Mouse (Mus musculus) lung, postnatal 0 days (tissue): Measurements from ENCODE around the gene Arhgap17. TPM values are rescaled to one million over a fixed set of nuclear protein-coding genes. Genes with fewer than 3 reads are reported as not detected.

Experiments used
- ATAC-seq: fragments of 200-750 bp; cut with Nextera tagmentation; 2 replicates; pipeline ENCODE4 v1.8.0; 2017; ENCODE audit warnings: moderate library complexity
- DNase-seq: peaks from one replicate; pipeline ENCODE4 v3.0.0-alpha.2; 2016; ENCODE audit warnings: low spot score
- H3K27ac ChIP-seq: fragments of 300-500 bp; sonication (generic); 2 replicates; pipeline ENCODE4 v1.5.1; 2014; ENCODE audit warnings: antibody characterized with exemption, mild to moderate bottlenecking, low read length, mixed read lengths
- H3K27me3 ChIP-seq: fragments of 300-500 bp; sonication (generic); replicated peaks from 2 replicates; pipeline ENCODE4 v1.6.1; 2014; ENCODE audit warnings: low read length, mixed read lengths; ENCODE audit not compliant: insufficient read depth
- H3K36me3 ChIP-seq: fragments of 300-500 bp; sonication (generic); 2 replicates; pipeline ENCODE4 v1.6.1; 2014; ENCODE audit warnings: low read length, mixed read lengths; ENCODE audit not compliant: insufficient read depth
- H3K4me1 ChIP-seq: fragments of 300-500 bp; sonication (generic); 2 replicates; pipeline ENCODE4 v1.6.1; 2014; ENCODE audit warnings: antibody characterized with exemption, low read depth, low read length, mixed read lengths; ENCODE audit not compliant: insufficient read depth
- H3K4me2 ChIP-seq: fragments of 300-500 bp; sonication (generic); replicated peaks from 2 replicates; pipeline ENCODE4 v1.6.1; 2014; ENCODE audit warnings: low read depth, mild to moderate bottlenecking, low read length, moderate library complexity, mixed read lengths
- H3K4me3 ChIP-seq: fragments of 300-500 bp; sonication (generic); 2 replicates; pipeline ENCODE4 v1.5.1; 2014; ENCODE audit warnings: low read depth, low read length
- H3K9ac ChIP-seq: fragments of 300-500 bp; sonication (generic); replicated peaks from 2 replicates; pipeline ENCODE4 v1.6.1; 2014; ENCODE audit warnings: low read depth, mild to moderate bottlenecking
- H3K9me3 ChIP-seq: fragments of 300-500 bp; sonication (generic); 2 replicates; pipeline ENCODE4 v1.6.1; 2016; ENCODE audit warnings: low read length, mixed read lengths
- CTCF ChIP-seq: IDR thresholded peaks from 2 replicates; pipeline ENCODE4 v1.5.1; 2016; ENCODE audit warnings: antibody characterized with exemption, mild to moderate bottlenecking
- EP300 ChIP-seq: IDR thresholded peaks from 2 replicates; pipeline ENCODE4 v1.6.1; 2016; ENCODE audit warnings: antibody characterized with exemption, mild to moderate bottlenecking, control low read depth
- WGBS: fragments of 180-500 bp; shearing (Covaris S2); extraction: QIAGEN DNeasy Blood & Tissue Kit; methylation state at CpG from one replicate; pipeline ENCODE4 v1.1.7; 2014; 5-methylcytosine and 5-hydroxymethylcytosine counted together
- polyA plus RNA-seq: library from polyadenylated mRNA; unstranded; fragments of >200 nt; fragmentation: Nextera tagmentation; extraction: Ambion mirVana; gene quantifications from 2 replicates; pipeline ENCODE4 v1.2.1, GENCODE M21; 2015

The Arhgap17 gene
- polyA plus RNA-seq, 1 experiment from 2014 or later = 14.5 TPM

DNA sequence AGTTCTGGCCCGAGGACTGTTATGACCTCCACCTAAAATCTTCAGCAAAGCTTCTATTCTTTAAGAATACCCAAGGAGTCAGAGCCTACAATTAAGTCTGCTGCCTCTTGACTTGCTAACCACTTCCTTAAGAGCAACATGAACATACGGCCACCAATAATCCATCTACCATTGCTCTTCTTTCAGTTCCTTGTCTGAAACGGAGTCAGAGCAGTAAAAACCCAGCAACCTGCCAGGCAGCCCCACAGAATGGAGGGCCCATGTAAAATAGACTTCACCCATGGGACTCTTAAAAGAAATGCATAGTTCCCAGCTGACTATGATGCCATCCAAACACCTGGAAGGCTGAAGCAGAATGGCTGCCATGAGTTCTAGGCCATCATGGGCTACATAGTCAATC, 13.6 kb downstream of the Arhgap17 start:
- Histone ChIP-seq H3K36me3 (no peaks in the 10 kb centered on the region), H3K4me1 (no peaks in the 10 kb centered on the region)

DNA sequence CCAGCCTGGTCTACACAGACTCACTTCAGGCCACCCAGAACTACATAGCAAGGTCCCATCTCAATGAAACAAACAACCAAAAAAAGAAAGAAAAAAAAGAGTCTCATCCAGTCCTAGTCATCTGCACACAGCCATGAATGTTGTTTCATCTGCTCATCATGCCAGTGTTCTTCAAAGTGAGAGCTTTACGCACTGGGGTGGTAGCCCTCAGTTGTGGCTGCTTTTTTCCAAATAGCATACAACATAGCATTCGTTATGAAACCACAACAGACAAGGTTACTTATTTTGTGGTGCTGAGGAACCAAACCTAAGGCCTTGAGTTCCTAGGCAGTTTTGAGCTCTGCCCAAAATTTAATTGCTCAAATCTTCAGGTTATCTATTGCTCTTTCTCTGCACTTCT, 14.9 kb downstream of the Arhgap17 start:
- Histone ChIP-seq H3K27ac (no peak overlapping the region), H3K36me3 (no peaks in the 10 kb centered on the region), H3K9ac (no peak overlapping the region), H3K9me3 (no peaks in the 10 kb centered on the region), H3K4me1 (no peaks in the 10 kb centered on the region), H3K27me3 (no peaks in the 10 kb centered on the region), H3K4me2 (no peak overlapping the region), H3K4me3 (no peak overlapping the region)
- 88% methylated on average over 2 of the region's 2 CpGs for WGBS
- TF ChIP-seq EP300 = no peak
- TF ChIP-seq CTCF = no peak
- DNase-seq (no peak), ATAC-seq (no peak)

More for the DNA sequence above, 13.6 kb downstream of the Arhgap17 start:
- Histone ChIP-seq H3K4me3 (no peak overlapping the region), H3K27me3 (no peaks in the 10 kb centered on the region), H3K4me2 (no peak overlapping the region), H3K9me3 (no peaks in the 10 kb centered on the region), H3K27ac (no peak overlapping the region), H3K9ac (no peak overlapping the region)
- TF ChIP-seq EP300 (no peak), CTCF (no peak)
- 91% methylated on average over 3 of the region's 3 CpGs for WGBS
- DNase-seq (no peak), ATAC-seq (no peak)

DNA sequence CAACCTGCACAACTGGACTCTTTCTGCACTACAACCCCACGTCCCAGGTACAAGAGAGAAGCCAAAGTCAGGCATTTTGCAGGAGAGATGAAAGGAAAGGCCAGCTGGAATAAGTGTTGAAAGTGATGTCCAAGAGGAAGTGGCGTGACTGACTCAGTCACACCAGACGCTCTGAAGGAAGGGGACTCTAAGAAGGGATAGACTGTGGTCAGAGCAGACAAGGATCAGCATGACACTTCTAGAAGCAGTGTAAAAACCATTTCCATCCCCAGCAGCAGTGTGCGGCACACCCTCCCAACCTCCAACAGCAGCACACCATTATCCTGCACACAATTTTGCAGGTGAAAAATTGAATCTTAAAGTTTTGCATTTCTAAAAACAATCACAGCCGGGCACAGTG, 15.3 kb downstream of the Arhgap17 start:
- no peak overlapping the region for H3K27ac ChIP-seq
- H3K4me1 ChIP-seq = no peaks in the 10 kb centered on the region
- DNase-seq (no peak), ATAC-seq (no peak)
- no peak overlapping the region for H3K4me2 ChIP-seq
- TF ChIP-seq CTCF (no peak), EP300 (no peak)
- WGBS = 67% methylated on average over 5 of the region's 5 CpGs
- no peaks in the 10 kb centered on the region for H3K9me3 ChIP-seq
- no peaks in the 10 kb centered on the region for H3K36me3 ChIP-seq
- H3K4me3 ChIP-seq = no peak overlapping the region
- no peaks in the 10 kb centered on the region for H3K27me3 ChIP-seq
- H3K9ac ChIP-seq = no peak overlapping the region

DNA sequence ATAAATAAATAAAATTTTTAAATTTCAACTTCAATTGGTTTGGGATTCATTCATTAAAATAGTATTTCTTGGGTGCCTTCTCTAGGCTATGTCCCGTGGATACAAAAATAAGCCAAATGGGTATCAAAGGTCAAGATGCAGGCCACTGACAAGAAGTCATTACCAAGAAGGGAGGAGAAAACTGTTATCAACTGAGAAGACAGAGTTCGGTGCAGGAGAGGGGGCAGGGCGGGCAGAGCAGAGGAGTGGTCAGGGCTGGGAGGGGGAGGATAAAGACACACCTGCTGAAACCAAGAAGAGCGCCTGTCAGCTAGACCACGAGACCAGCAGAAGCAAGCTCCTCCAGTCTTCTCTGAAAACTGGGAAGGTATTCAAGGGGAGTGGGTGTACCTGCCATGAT, 15.8 kb downstream of the Arhgap17 start:
- no peak overlapping the region for H3K4me3 ChIP-seq
- DNase-seq = no peak
- no peaks in the 10 kb centered on the region for H3K27me3 ChIP-seq
- no peaks in the 10 kb centered on the region for H3K36me3 ChIP-seq
- H3K4me2 ChIP-seq = no peak overlapping the region
- no peak overlapping the region for H3K27ac ChIP-seq
- TF ChIP-seq CTCF (no peak), EP300 (no peak)
- no peaks in the 10 kb centered on the region for H3K4me1 ChIP-seq
- WGBS = 65% methylated on average over 5 of the region's 5 CpGs
- ATAC-seq = no peak
- no peaks in the 10 kb centered on the region for H3K9me3 ChIP-seq
- H3K9ac ChIP-seq = no peak overlapping the region

DNA sequence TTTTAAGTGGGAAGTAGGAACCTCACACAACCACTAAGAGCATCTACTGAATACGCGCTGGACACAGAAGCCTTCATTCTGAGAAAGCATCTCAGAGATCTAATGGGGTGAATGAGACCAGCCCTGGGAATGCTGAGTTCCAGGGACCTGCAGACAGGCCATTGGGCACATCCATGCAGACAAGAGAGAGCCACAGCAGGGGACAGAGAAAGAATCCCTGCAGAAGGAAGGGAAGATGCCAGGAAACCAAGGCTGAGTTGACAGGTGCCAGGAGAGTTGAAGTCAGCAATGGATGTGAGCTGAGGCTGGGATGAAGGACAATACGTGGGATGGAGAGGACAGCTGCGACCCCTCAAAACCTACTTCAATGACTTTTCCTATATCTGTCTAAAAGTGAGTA, 16.6 kb downstream of the Arhgap17 start:
- 93% methylated on average over 4 of the region's 4 CpGs for WGBS
- Histone ChIP-seq H3K9me3 (no peaks in the 10 kb centered on the region), H3K4me1 (no peaks in the 10 kb centered on the region), H3K27ac (no peak overlapping the region), H3K27me3 (no peaks in the 10 kb centered on the region), H3K36me3 (no peaks in the 10 kb centered on the region), H3K9ac (no peak overlapping the region), H3K4me2 (no peak overlapping the region), H3K4me3 (no peak overlapping the region)
- no peak for DNase-seq
- TF ChIP-seq CTCF (no peak), EP300 (no peak)
- no peak for ATAC-seq

DNA sequence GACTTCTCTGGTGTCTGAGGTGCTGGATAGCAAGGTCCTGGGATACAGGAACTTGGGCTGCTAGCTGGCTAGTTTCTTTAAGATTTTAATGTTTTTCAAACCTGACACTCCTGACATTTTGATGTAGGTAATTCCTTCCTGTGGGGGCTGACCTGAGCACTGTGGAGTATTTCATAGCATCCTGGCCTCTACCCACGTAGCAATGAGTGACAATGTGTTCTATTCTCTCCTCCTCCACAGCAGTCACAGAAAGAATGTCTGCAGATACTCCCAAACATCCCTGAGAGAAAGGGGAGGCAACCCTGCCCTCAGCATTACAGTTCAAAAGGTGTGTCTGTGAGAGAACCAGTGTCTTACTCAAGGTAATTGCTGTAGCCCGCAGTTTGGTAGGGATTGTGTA, 19.5 kb downstream of the Arhgap17 start:
- H3K36me3 ChIP-seq = no peaks in the 10 kb centered on the region
- DNase-seq = no peak
- H3K4me1 ChIP-seq = peaks cover 8% of the 10 kb centered on the region; the same call in 1 of the 2 replicates
- TF ChIP-seq CTCF = no peak
- no peak for TF ChIP-seq EP300
- no peak overlapping the region for H3K27ac ChIP-seq
- no peak overlapping the region for H3K9ac ChIP-seq
- no peak overlapping the region for H3K4me2 ChIP-seq
- WGBS = 59% methylated on average over 2 of the region's 2 CpGs
- H3K27me3 ChIP-seq = no peaks in the 10 kb centered on the region
- ATAC-seq = no peak
- H3K4me3 ChIP-seq = no peak overlapping the region
- H3K9me3 ChIP-seq = no peaks in the 10 kb centered on the region

DNA sequence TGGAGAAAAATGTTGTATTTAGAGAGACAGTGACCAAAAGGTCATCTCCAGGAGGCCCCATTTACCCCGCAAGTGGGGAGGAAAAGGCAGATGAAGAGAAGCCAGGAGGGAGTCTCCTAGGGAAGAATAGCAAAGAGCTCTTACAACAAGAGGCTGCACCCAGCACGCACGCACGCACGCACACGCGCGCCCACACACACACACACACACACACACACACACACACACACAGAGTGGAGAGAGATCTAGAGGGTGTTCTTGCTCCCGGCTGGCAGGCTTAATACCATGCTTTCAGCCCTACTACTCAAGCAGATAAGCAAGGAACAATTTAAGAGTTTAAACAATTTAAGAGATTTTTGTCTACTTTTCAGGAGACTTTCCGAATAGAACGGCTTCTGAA, 19.9 kb downstream of the Arhgap17 start:
- H3K36me3 ChIP-seq = no peaks in the 10 kb centered on the region
- ATAC-seq (peak; percentile 63), DNase-seq (peak; percentile 38)
- no peak for TF ChIP-seq EP300
- TF ChIP-seq CTCF = no peak
- WGBS = 54% methylated on average over 11 of the region's 11 CpGs
- H3K4me3 ChIP-seq = no peak overlapping the region
- no peaks in the 10 kb centered on the region for H3K27me3 ChIP-seq
- no peak overlapping the region for H3K4me2 ChIP-seq
- H3K27ac ChIP-seq = no peak overlapping the region
- no peak overlapping the region for H3K9ac ChIP-seq
- H3K9me3 ChIP-seq = no peaks in the 10 kb centered on the region
- peaks cover 8% of the 10 kb centered on the region; the same call in 1 of the 2 replicates for H3K4me1 ChIP-seq
